Mouse (Mus musculus) cerebellum, adult 2 months (tissue): ENCODE data around the gene Slc37a2. TPM values are rescaled to one million over a fixed set of nuclear protein-coding genes. Genes with fewer than 3 reads are reported as not detected.

ENCODE experiments used
- DNase-seq, 2 experiments: peaks; one replicate each; pipeline ENCODE4 v3.0.0; 2021
- H3K27ac ChIP-seq: fragments of 200-500 bp; 2 replicates; pipeline ENCODE4 v1.5.1; 2012; ENCODE audit warnings: low read length, control low read depth, inconsistent platforms; ENCODE audit not compliant: insufficient read depth
- H3K27me3 ChIP-seq: fragments of 200-500 bp; 2 replicates; pipeline ENCODE4 v1.6.1; 2012; ENCODE audit warnings: inconsistent platforms, mild to moderate bottlenecking, low read length, moderate library complexity; ENCODE audit not compliant: control insufficient read depth, insufficient read depth
- H3K4me1 ChIP-seq: fragments of 200-500 bp; 2 replicates; pipeline ENCODE4 v1.6.1; 2011; ENCODE audit warnings: low read length; ENCODE audit not compliant: control insufficient read depth, insufficient read depth
- H3K4me3 ChIP-seq: fragments of 200-500 bp; replicated peaks from 2 replicates; pipeline ENCODE3; 2011; ENCODE audit warnings: mild to moderate bottlenecking, low read depth, low read length, control low read depth; ENCODE audit not compliant: insufficient read depth
- CTCF ChIP-seq: fragments of 200-500 bp; IDR thresholded peaks from 2 replicates; pipeline ENCODE4 v1.5.1; 2011; ENCODE audit warnings: low read depth, mild to moderate bottlenecking, control low read depth, low read length, moderate library complexity, borderline replicate concordance; ENCODE audit not compliant: insufficient read depth
- POLR2A ChIP-seq: fragments of 200-500 bp; IDR thresholded peaks from 2 replicates; pipeline ENCODE4 v1.6.1; 2011; ENCODE audit warnings: low read length, control low read depth, borderline replicate concordance; ENCODE audit not compliant: insufficient read depth
- WGBS: fragments of 180-500 bp; shearing (Covaris S2); methylation state at CpG from one replicate; pipeline ENCODE4 v1.1.7; 2018; 5-methylcytosine and 5-hydroxymethylcytosine counted together
- polyA plus RNA-seq: library from polyadenylated mRNA; depleted of rRNA; stranded (reverse); fragments of >200 nt; gene quantifications from 2 replicates; pipeline ENCODE4 v1.2.3, GENCODE M21; 2012

Slc37a2 gene
- polyA plus RNA-seq, 1 experiment, result 1.3 TPM

DNA sequence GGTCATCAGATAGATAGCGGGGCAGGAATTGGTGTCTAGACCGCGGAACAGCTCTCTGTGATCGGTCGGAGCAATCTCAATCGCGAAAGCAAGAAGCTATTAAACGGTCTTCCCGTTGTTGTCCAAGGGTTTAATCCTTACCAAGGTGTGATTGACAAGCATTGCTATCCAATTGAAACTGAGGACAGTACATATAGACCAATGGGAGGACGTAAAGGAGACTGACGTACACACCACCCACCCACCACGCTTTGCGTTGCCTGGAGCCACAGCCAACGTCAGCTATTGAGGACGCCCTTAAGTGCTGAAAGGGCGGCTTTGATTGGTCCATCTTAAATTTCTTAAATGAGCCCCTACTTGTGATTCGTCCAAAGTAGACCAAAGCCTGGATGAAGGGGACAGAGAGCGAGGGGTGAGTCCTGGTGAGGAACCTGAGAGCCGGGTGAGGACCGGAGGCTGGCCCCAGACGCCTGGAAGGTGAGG is 47.6 kb downstream of the Slc37a2 start, which contains the start of gene Tmem218:
Tmem218 (plus strand) TSS at position 295 of the 483 bp plus-strand sequence.
- Histone ChIP-seq H3K4me1 (no peaks in the 10 kb centered on the region), H3K27me3 (no peaks in the 10 kb centered on the region), H3K4me3 (peak within 1 kb of the TSS; percentile 94), H3K27ac (peak within 1 kb of the TSS; percentile 72)
- under 1% methylated on average over 21 of the region's 21 CpGs for WGBS
- TF ChIP-seq POLR2A (peak; percentile 84; the same call in 1 of the 2 replicates), CTCF (no peak)
- DNase-seq, result peak; percentile 91 to 97

DNA sequence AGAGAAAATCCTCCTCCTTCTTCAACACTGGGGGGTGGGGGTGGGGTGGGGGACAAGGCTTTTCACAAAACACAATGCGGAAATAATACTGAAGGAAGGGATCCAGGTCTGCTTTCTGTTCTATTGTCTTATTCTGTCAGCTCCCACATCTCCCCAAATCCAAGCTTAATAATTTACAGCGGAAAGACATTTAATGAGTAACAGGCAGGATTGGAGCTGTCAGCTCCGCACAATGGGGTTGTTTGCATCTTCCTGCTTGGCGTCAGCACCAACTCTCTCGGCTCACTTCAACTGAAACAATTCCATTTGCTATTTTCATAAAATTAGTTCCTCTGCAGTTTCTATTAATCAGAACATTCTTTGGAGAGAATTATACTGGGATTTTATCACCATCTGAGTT is 51.7 kb downstream of the Slc37a2 start:
- Histone ChIP-seq H3K27ac (no peak overlapping the region), H3K4me1 (no peaks in the 10 kb centered on the region), H3K4me3 (no peak overlapping the region), H3K27me3 (no peaks in the 10 kb centered on the region)
- DNase-seq, result no peak
- TF ChIP-seq POLR2A, result no peak
- no peak for TF ChIP-seq CTCF
- WGBS, result 54% methylated on average over 5 of the region's 5 CpGs

DNA sequence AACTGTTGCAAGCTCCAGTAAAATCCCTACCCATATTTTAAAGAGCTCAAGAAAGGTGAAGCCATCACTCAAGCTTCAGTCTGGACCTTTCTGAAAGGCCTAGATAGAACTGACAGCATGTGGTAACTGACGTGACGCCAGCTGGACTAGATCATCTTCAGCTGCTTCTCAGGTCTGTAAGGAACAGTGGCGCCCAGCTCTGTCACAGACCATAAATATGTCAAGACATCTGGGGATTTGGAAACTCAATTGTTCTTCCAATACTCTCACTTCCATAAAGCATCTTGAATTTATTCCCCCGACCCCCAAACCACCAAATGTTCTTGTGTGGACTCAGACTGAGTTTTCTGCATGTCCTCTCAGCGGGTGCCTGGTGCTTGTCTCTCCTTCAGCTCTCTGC is 55.1 kb downstream of the Slc37a2 start:
- Histone ChIP-seq H3K4me3 (no peak overlapping the region), H3K4me1 (no peaks in the 10 kb centered on the region), H3K27ac (no peak overlapping the region), H3K27me3 (no peaks in the 10 kb centered on the region)
- no peak for DNase-seq
- WGBS, result 66% methylated on average over 5 of the region's 5 CpGs
- no peak for TF ChIP-seq CTCF
- no peak for TF ChIP-seq POLR2A

DNA sequence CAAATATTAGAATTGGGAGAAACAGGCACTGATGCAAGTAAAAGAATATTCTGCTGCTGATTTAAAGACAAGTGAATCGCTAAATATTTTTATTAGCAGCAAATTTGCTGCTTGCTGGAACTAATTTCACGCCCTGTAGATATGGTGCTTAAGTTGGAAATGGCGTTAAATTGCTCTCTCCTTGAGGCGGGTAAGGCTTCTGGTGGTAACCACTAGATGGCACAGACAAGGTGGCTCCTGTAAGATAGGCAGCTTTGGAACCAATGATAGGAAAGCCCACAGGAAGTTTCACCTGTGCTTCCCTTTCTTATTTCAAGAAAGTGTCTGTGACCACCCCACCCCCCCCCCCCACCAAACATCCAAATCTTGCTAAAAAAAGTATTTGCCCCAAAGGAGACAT is 58.5 kb downstream of the Slc37a2 start:
- no peak overlapping the region for H3K27ac ChIP-seq
- DNase-seq, result no peak
- no peak overlapping the region for H3K4me3 ChIP-seq
- H3K27me3 ChIP-seq, result no peaks in the 10 kb centered on the region
- TF ChIP-seq POLR2A, result no peak
- no peak for TF ChIP-seq CTCF
- H3K4me1 ChIP-seq, result no peaks in the 10 kb centered on the region
- WGBS, result 80% methylated on average over 4 of the region's 4 CpGs

DNA sequence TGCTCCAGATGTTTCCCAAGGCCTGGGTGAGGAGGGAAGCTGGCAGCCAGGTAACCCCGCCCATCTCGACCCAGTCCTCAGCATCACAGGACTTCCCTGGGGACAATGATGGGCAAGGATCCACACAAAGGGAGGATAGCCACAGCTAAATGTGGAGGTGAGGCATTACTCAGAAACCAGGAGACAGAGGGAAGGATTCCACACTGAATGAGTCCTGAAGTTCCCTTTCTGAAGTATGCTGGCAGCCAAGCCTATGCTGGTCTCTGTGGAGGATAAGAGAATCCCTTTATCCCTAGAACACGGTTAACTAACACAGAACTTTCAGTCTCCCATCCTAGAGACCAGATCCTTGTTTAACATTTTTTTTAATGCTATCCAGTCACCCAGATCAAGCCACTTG is 67.5 kb downstream of the Slc37a2 start:
- WGBS, result 78% methylated on average over 3 of the region's 3 CpGs
- H3K27me3 ChIP-seq, result no peaks in the 10 kb centered on the region
- no peaks in the 10 kb centered on the region for H3K4me1 ChIP-seq
- no peak for DNase-seq
- TF ChIP-seq POLR2A (no peak), CTCF (no peak)
- H3K27ac ChIP-seq, result no peak overlapping the region
- no peak overlapping the region for H3K4me3 ChIP-seq

DNA sequence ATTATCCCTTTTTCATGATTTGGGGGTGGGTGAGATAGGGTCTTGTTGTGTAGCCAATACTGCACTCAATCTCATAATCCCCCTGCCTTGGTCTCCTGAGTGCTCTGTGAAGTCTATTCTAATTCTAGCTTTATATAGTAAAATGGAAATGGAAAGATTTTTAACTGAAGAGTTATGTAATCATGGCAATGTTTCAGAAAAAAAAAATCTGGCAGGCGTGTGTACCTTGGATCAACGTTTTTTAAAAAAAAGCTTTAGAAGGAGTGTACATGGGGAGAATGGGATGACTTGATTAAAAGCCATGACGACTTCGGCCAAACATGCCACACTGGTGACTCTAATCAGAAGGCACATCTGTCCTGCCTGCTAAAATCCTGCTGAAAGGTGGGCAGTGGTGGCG is 68.1 kb downstream of the Slc37a2 start:
- H3K4me1 ChIP-seq, result no peaks in the 10 kb centered on the region
- no peak overlapping the region for H3K4me3 ChIP-seq
- TF ChIP-seq POLR2A (no peak), CTCF (no peak)
- H3K27me3 ChIP-seq, result no peaks in the 10 kb centered on the region
- 55% methylated on average over 5 of the region's 5 CpGs for WGBS
- H3K27ac ChIP-seq, result no peak overlapping the region
- no peak for DNase-seq

DNA sequence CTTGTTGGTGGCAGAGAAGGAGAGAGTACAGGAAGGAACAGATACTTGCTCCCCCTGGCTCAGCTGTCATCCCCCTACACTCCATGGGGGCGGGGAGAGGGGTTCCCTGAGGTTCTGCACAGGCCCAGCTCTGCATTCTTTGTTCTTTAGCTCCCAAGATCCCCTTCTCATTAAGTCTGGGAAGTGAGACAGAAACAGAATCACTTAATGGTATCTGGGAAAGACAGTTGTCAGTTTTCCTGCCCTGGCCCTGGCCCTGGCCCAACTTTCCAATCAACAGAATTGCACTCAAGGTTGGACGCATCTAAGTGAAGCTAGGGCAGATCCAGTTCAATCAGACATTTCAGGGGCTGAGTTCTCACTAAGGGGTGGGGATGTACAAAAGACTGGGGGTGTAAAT is 72.4 kb downstream of the Slc37a2 start:
- H3K4me1 ChIP-seq, result no peaks in the 10 kb centered on the region
- no peak overlapping the region for H3K4me3 ChIP-seq
- no peak overlapping the region for H3K27ac ChIP-seq
- no peaks in the 10 kb centered on the region for H3K27me3 ChIP-seq
- no peak for TF ChIP-seq POLR2A
- TF ChIP-seq CTCF, result no peak
- WGBS, result 62% methylated on average over 2 of the region's 2 CpGs
- no peak for DNase-seq

DNA sequence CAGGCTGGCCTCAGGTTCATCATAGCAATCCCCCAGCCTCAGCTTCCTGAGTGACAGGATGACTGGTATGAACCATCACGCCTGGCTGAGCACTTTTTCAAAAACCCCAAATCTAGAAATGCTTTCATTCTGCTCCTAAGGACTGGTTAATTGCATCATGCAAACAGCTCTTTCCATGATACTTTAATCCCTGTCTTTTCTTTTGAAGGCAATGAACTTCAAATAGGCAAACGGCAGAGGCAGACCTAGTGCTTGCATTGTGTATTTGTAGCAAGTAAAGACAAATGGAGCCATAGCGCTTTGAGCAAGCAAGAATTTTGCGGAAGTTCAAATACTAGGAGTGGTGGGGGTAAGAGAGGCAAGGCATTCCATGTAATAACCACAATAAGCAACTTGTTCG is 73.9 kb downstream of the Slc37a2 start:
- H3K4me3 ChIP-seq, result no peak overlapping the region
- H3K27me3 ChIP-seq, result no peaks in the 10 kb centered on the region
- 72% methylated on average over 5 of the region's 5 CpGs for WGBS
- no peak for TF ChIP-seq CTCF
- no peak for TF ChIP-seq POLR2A
- no peaks in the 10 kb centered on the region for H3K4me1 ChIP-seq
- no peak for DNase-seq
- no peak overlapping the region for H3K27ac ChIP-seq
